Mouse (Mus musculus) embryonic facial prominence, embryonic 14.5 days (tissue): ENCODE measurements around the gene Stum. TPM values are rescaled to one million over a fixed set of nuclear protein-coding genes. Genes with fewer than 3 reads are reported as not detected.

Experiments
- ATAC-seq: fragments of 200-750 bp; cut with Nextera tagmentation; 2 replicates; pipeline ENCODE4 v1.8.0; 2017; ENCODE audit warnings: low read depth, moderate number of reproducible peaks, moderate TSS enrichment
- DNase-seq: peaks from one replicate; pipeline ENCODE4 v3.0.0-alpha.2; 2015; ENCODE audit warnings: low spot score
- H3K27ac ChIP-seq: fragments of 300-500 bp; sonication (generic); replicated peaks from 2 replicates; pipeline ENCODE4 v1.5.1; 2014; ENCODE audit warnings: low read depth, mild to moderate bottlenecking, low read length, moderate library complexity
- H3K27me3 ChIP-seq: fragments of 300-500 bp; sonication (generic); replicated peaks from 2 replicates; pipeline ENCODE4 v1.6.1; 2014; ENCODE audit warnings: low read length; ENCODE audit not compliant: control insufficient read depth, insufficient read depth
- H3K36me3 ChIP-seq: fragments of 300-500 bp; sonication (generic); 2 replicates; pipeline ENCODE4 v1.6.1; 2014; ENCODE audit warnings: low read length, mixed read lengths; ENCODE audit not compliant: control insufficient read depth, insufficient read depth
- H3K4me1 ChIP-seq: fragments of 300-500 bp; sonication (generic); 2 replicates; pipeline ENCODE4 v1.6.1; 2014; ENCODE audit warnings: antibody characterized with exemption, low read length; ENCODE audit not compliant: control insufficient read depth, insufficient read depth
- H3K4me2 ChIP-seq: fragments of 300-500 bp; sonication (generic); 2 replicates; pipeline ENCODE4 v1.6.1; 2014; ENCODE audit warnings: low read depth, mild to moderate bottlenecking, low read length, moderate library complexity, mixed read lengths
- H3K4me3 ChIP-seq: fragments of 300-500 bp; sonication (generic); 2 replicates; pipeline ENCODE4 v1.5.1; 2014; ENCODE audit warnings: low read depth, mild to moderate bottlenecking, low read length
- H3K9ac ChIP-seq: fragments of 300-500 bp; sonication (generic); 2 replicates; pipeline ENCODE4 v1.6.1; 2014; ENCODE audit warnings: low read depth, mild to moderate bottlenecking, low read length, moderate library complexity, mixed read lengths
- H3K9me3 ChIP-seq: fragments of 300-500 bp; sonication (generic); 2 replicates; pipeline ENCODE4 v1.6.1; 2016; ENCODE audit warnings: low read length; ENCODE audit not compliant: control insufficient read depth
- WGBS: fragments of 180-500 bp; shearing (Covaris S2); extraction: QIAGEN DNeasy Blood & Tissue Kit; methylation state at CpG from one replicate; pipeline ENCODE4 v1.1.7; 2014; 5-methylcytosine and 5-hydroxymethylcytosine counted together
- polyA plus RNA-seq: library from polyadenylated mRNA; unstranded; fragments of >200 nt; fragmentation: Nextera tagmentation; extraction: Ambion mirVana; gene quantifications from 2 replicates; pipeline ENCODE4 v1.2.1, GENCODE M21; 2014

Gene Stum
- polyA plus RNA-seq, 1 experiment from 2014 or later: 4.0 TPM

- Histone ChIP-seq H3K4me2 (no peak overlapping the region), H3K27ac (no peak overlapping the region), H3K4me3 (no peak overlapping the region), H3K9me3 (no peaks in the 10 kb centered on the region), H3K9ac (no peak overlapping the region), H3K36me3 (peaks cover 32% of the 10 kb centered on the region), H3K4me1 (peaks cover 8% of the 10 kb centered on the region; the same call in 1 of the 2 replicates), H3K27me3 (no peaks in the 10 kb centered on the region)
- no peak for ATAC-seq
- no peak for DNase-seq
- WGBS: 48% methylated on average over 15 of the region's 16 CpGs
Measured at GRCm38 (mm10) chr1:180423008-180423639, 60.2 kb downstream of the Stum start.

GRCm38 (mm10) chr1:180422076-180422828 is 61.1 kb downstream of the Stum start:
- Histone ChIP-seq H3K9me3 (no peaks in the 10 kb centered on the region), H3K27ac (no peak overlapping the region), H3K27me3 (no peaks in the 10 kb centered on the region), H3K4me1 (0 out of 2 replicates have a peak, but pooled peaks cover 4% of the 10 kb centered on the region), H3K9ac (no peak overlapping the region), H3K4me3 (no peak overlapping the region), H3K36me3 (peaks cover 36% of the 10 kb centered on the region), H3K4me2 (no peak overlapping the region)
- 28% methylated on average over 11 of the region's 11 CpGs for WGBS
- DNase-seq (peak; percentile 87), ATAC-seq (peak; percentile 53)

- no peaks in the 10 kb centered on the region for H3K9me3 ChIP-seq
- H3K9ac ChIP-seq: no peak overlapping the region
- DNase-seq (no peak), ATAC-seq (peak; percentile 6; the same call in 1 of the 2 replicates)
- WGBS: 66% methylated on average over 25 of the region's 25 CpGs
- no peak overlapping the region for H3K4me2 ChIP-seq
- H3K4me1 ChIP-seq: 0 out of 2 replicates have a peak, but pooled peaks cover 4% of the 10 kb centered on the region
- H3K27ac ChIP-seq: no peak overlapping the region
- no peak overlapping the region for H3K4me3 ChIP-seq
- no peaks in the 10 kb centered on the region for H3K27me3 ChIP-seq
- peaks cover 43% of the 10 kb centered on the region for H3K36me3 ChIP-seq
Measured at GRCm38 (mm10) chr1:180421165-180421909, 62.0 kb downstream of the Stum start.

- DNase-seq: peak; percentile 50
- 53% methylated on average over 8 of the region's 8 CpGs for WGBS
Measured at GRCm38 (mm10) chr1:180420496-180421164, 62.7 kb downstream of the Stum start.

GRCm38 (mm10) chr1:180419059-180419458 is 64.2 kb downstream of the Stum start:
- H3K4me2 ChIP-seq: no peak overlapping the region
- no peak overlapping the region for H3K27ac ChIP-seq
- no peaks in the 10 kb centered on the region for H3K9me3 ChIP-seq
- no peak overlapping the region for H3K4me3 ChIP-seq
- ATAC-seq (no peak), DNase-seq (no peak)
- H3K4me1 ChIP-seq: 0 out of 2 replicates have a peak, but pooled peaks cover 4% of the 10 kb centered on the region
- H3K27me3 ChIP-seq: no peaks in the 10 kb centered on the region
- peaks cover 59% of the 10 kb centered on the region for H3K36me3 ChIP-seq
- 92% methylated on average over 2 of the region's 2 CpGs for WGBS
- H3K9ac ChIP-seq: no peak overlapping the region

More at GRCm38 (mm10) chr1:180420496-180421164, 62.7 kb downstream of the Stum start:
- H3K4me1 ChIP-seq: 0 out of 2 replicates have a peak, but pooled peaks cover 4% of the 10 kb centered on the region
- no peak overlapping the region for H3K4me3 ChIP-seq
- H3K4me2 ChIP-seq: no peak overlapping the region
- H3K9me3 ChIP-seq: no peaks in the 10 kb centered on the region
- H3K27ac ChIP-seq: no peak overlapping the region
- H3K36me3 ChIP-seq: peaks cover 50% of the 10 kb centered on the region
- peak; percentile 19; the same call in 1 of the 2 replicates for ATAC-seq
- H3K9ac ChIP-seq: no peak overlapping the region
- H3K27me3 ChIP-seq: no peaks in the 10 kb centered on the region

GRCm38 (mm10) chr1:180417118-180417517 is 66.2 kb downstream of the Stum start:
- Histone ChIP-seq H3K27me3 (no peaks in the 10 kb centered on the region), H3K36me3 (peaks cover 65% of the 10 kb centered on the region), H3K9me3 (no peaks in the 10 kb centered on the region), H3K9ac (no peak overlapping the region), H3K4me2 (no peak overlapping the region), H3K27ac (no peak overlapping the region), H3K4me1 (0 out of 2 replicates have a peak, but pooled peaks cover 4% of the 10 kb centered on the region), H3K4me3 (no peak overlapping the region)
- 49% methylated on average over 2 of the region's 2 CpGs for WGBS
- ATAC-seq: no peak
- no peak for DNase-seq

GRCm38 (mm10) chr1:180415836-180416235 is 67.5 kb downstream of the Stum start:
- DNase-seq (no peak), ATAC-seq (no peak)
- 84% methylated on average over 7 of the region's 7 CpGs for WGBS
- no peak overlapping the region for H3K27ac ChIP-seq
- H3K36me3 ChIP-seq: peaks cover 61% of the 10 kb centered on the region
- H3K4me2 ChIP-seq: no peak overlapping the region
- no peak overlapping the region for H3K9ac ChIP-seq
- no peaks in the 10 kb centered on the region for H3K27me3 ChIP-seq
- H3K9me3 ChIP-seq: no peaks in the 10 kb centered on the region
- no peaks in the 10 kb centered on the region for H3K4me1 ChIP-seq
- H3K4me3 ChIP-seq: no peak overlapping the region

DNA sequence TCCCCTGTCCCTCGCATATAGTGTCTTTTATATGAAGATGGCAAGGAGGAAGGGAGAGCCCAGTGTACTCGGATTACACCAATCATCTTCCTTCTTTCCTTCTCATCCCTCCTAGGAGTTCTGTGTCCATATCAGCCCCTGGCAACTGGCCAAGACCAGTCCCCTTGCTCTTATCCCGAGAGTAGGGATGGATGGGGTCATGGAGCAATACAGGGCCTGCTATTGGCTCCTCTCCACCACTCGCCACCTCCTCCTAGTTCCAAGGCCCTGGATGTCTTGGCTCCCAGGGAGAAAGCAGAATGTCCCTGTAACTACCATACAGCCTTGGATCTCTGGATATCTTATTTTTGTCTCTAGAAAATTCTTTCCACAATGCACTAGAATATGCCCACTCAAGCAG is 68.2 kb downstream of the Stum start:
- Histone ChIP-seq H3K36me3 (peaks cover 57% of the 10 kb centered on the region), H3K27me3 (no peaks in the 10 kb centered on the region), H3K9me3 (no peaks in the 10 kb centered on the region), H3K9ac (no peak overlapping the region), H3K4me1 (no peaks in the 10 kb centered on the region), H3K4me2 (no peak overlapping the region), H3K4me3 (no peak overlapping the region), H3K27ac (no peak overlapping the region)
- no peak for DNase-seq
- no peak for ATAC-seq
- 62% methylated on average over 4 of the region's 4 CpGs for WGBS
